Mouse (Mus musculus): ENCODE measurements around the gene Gm49403.

GRCm38 (mm10) chr19:8857689-8858088 lies 26.0 kb upstream of the Gm49403 start:
- TF ChIP-seq POLR2A (IDR thresholded peaks at IDR 0.05; ENCODE audit: low read depth, low read length) (no peak), CTCF (IDR thresholded peaks at IDR 0.05; ENCODE audit: borderline replicate concordance, insufficient read depth, low read length) (peak; percentile 70; the same call in 1 of the 2 replicates)
